Mouse (Mus musculus): Measurements from ENCODE around the gene Prex1. TPM values are rescaled to one million over a fixed set of nuclear protein-coding genes. Genes with fewer than 3 reads are reported as not detected.
A peak's percentile ranks its signal among the peaks of the same experiment; 100 is the strongest.
"Not testable (repeated sequence)": the region's sequence is repeated elsewhere in the genome, so short reads cannot be mapped to it uniquely, and the experiment has no call there.

The Prex1 gene
- polyA plus RNA-seq, 1 experiment from 2014 or later: 25.5 TPM

DNA sequence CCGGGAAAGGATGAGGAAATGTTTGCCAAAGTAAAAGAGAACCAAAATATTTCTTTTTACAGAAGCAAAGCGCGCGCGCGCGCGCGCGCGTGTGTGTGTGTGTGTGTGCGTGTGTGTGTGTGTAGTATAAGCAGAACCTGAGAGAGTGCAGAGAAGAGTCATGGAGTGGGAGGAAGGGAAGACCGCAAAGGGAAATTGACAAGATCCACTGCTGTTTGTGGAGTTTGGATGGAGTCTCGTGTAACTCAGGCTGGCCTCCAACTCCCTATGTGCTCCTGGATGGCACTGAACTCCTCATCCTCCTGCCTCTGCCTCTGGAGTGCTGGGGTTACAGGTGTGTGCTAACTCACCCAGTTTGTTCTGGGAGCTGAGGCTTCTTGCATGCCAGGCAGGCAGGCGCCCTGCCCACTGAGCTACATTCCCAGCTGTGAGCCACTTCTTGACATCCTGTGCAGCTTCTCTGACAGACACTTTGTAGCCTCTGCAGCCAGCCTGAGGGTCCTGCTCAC is 191.0 kb downstream of the Prex1 start:
- H3K27me3 ChIP-seq: no peaks in the 10 kb centered on the region
- no peak overlapping the region for H3K4me2 ChIP-seq (replicated peaks)
- H3K36me3 ChIP-seq: no peaks in the 10 kb centered on the region
- no peak overlapping the region for H3K9ac ChIP-seq
- no peak overlapping the region for H3K4me3 ChIP-seq (replicated peaks)
- WGBS: 85% methylated on average over 15 of the region's 15 CpGs
- no peak overlapping the region for H3K27ac ChIP-seq (replicated peaks)
- no peak for ATAC-seq (ENCODE audit: insufficient number of reproducible peaks, low FRiP score, low TSS enrichment, low read depth)
- H3K9me3 ChIP-seq (replicated peaks): no peaks in the 10 kb centered on the region
- peaks cover 7% of the 10 kb centered on the region; the same call in 1 of the 2 replicates for H3K4me1 ChIP-seq

- Histone ChIP-seq H3K4me1 (peaks cover 11% of the 10 kb centered on the region; the same call in 1 of the 2 replicates), H3K4me3 (replicated peaks) (no peak overlapping the region), H3K27ac (replicated peaks) (no peak overlapping the region), H3K27me3 (no peaks in the 10 kb centered on the region), H3K9ac (no peak overlapping the region), H3K36me3 (no peaks in the 10 kb centered on the region), H3K9me3 (replicated peaks) (no peaks in the 10 kb centered on the region), H3K4me2 (replicated peaks) (no peak overlapping the region)
- 56% methylated on average over 16 of the region's 16 CpGs for WGBS
- ATAC-seq (ENCODE audit: insufficient number of reproducible peaks, low FRiP score, low TSS enrichment, low read depth): no peak
These were observed 191.6 kb downstream of the Prex1 start for GRCm38 (mm10) chr2:166521878-166522611.

GRCm38 (mm10) chr2:166521461-166521860 is 192.2 kb downstream of the Prex1 start:
- peaks cover 11% of the 10 kb centered on the region; the same call in 1 of the 2 replicates for H3K4me1 ChIP-seq
- no peaks in the 10 kb centered on the region for H3K36me3 ChIP-seq
- 89% methylated on average over 5 of the region's 5 CpGs for WGBS
- no peaks in the 10 kb centered on the region for H3K9me3 ChIP-seq (replicated peaks)
- no peak overlapping the region for H3K9ac ChIP-seq
- no peak overlapping the region for H3K4me2 ChIP-seq (replicated peaks)
- H3K27me3 ChIP-seq: no peaks in the 10 kb centered on the region
- no peak for ATAC-seq (ENCODE audit: insufficient number of reproducible peaks, low FRiP score, low TSS enrichment, low read depth)
- no peak overlapping the region for H3K4me3 ChIP-seq (replicated peaks)
- H3K27ac ChIP-seq (replicated peaks): no peak overlapping the region

DNA sequence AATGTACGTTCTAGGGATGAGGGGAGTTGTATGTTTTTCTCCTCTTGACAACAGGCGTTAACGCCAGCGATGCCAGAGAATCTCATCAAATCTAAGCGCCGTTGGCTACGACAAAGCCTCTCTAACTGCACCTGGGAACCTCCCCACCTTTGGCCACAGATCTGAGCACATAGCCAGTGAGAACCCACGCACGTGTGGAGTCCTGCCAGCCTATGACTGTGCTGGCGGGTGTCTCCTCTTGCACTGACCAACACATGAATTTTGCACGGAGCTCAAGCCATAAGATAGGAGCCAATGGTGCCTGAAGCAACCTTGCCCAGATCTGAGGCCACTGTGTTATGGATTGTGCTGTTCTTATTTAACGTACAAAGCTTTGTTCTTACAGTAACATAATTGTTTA is 193.1 kb downstream of the Prex1 start:
- Histone ChIP-seq H3K27me3 (no peaks in the 10 kb centered on the region), H3K36me3 (no peaks in the 10 kb centered on the region), H3K4me2 (replicated peaks) (no peak overlapping the region), H3K9me3 (replicated peaks) (no peaks in the 10 kb centered on the region), H3K9ac (no peak overlapping the region), H3K27ac (replicated peaks) (no peak overlapping the region), H3K4me3 (replicated peaks) (no peak overlapping the region), H3K4me1 (peaks cover 11% of the 10 kb centered on the region; the same call in 1 of the 2 replicates)
- no peak for ATAC-seq (ENCODE audit: insufficient number of reproducible peaks, low FRiP score, low TSS enrichment, low read depth)
- 84% methylated on average over 12 of the region's 12 CpGs for WGBS

DNA sequence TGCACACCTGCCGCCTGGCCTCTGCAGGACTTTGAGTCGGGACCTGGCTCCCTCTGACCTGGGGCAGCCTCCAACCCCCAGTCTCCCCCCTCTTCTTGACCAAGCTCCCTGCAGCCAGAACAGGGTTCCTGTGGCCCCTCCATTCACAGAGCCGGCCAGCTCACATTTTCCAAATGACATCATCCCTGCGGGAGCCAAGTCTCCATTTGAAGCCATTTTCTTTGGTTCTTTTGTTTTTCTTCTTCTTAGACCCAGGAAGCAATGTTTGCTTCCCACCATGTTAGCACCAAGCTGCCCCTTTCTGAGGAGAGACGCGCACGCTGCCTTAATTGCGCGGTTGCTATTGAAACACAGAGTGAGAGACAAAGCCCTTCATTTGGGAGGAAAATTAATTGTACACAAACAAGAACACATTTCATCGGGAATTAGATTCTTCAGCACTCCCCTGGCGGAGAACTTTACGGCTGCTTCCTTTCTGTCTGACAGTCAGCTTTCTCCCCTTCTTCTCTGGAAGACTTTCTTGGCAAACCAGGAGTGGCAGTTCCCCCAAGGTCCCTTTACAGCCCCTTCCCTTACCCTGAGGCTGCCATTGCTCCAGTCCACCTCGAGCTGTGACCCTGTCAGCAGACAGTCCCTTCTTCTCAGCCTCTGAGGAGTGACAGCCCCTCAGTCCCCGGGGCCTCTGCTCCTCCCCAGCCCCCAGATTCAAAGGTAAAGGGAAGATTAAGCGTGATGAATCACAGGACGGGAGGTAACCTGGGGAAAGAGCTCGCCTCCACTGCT is 196.0 kb downstream of the Prex1 start:
- Histone ChIP-seq H3K4me2 (replicated peaks) (peak overlapping the region; percentile 27; the same call in 1 of the 2 replicates), H3K27ac (replicated peaks) (peak overlapping the region; percentile 69; the same call in 1 of the 2 replicates)
- 15% methylated on average over 14 of the region's 17 CpGs for WGBS
- H3K36me3 ChIP-seq; H3K9me3 ChIP-seq (replicated peaks); H3K27me3 ChIP-seq; H3K9ac ChIP-seq; H3K4me3 ChIP-seq (replicated peaks); H3K4me1 ChIP-seq: not testable (repeated sequence)
- ATAC-seq (ENCODE audit: insufficient number of reproducible peaks, low FRiP score, low TSS enrichment, low read depth): 0 out of 2 replicates have a peak, but pooled peaks have one; percentile 45

DNA sequence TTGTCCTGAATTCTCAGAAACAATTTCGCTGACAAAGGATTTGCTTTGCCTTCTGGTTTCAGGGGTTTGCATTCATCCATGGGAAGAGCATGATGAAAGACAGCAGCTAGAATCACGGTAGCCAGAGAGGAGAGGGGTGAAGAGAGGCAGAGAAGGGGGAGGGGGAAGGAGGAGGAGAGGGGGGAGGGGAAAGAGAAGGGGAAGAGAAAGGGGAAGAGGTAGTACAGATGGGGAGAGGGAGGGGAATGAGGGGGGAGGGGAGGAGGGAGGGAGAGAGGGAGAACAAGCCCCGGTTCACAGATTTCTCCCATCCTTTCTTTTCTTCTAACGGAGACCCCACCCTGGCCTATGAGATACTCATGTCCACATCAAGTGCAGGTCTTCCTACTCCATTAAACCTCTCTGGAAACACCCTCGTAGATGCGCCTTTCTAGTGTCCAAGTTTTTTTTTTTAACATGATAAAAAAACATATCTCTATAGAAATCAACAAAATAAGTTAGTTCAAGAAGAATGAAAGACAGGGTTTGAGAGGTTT is 196.7 kb downstream of the Prex1 start:
- WGBS: 41% methylated on average over 6 of the region's 6 CpGs
- Histone ChIP-seq H3K4me1 (peaks cover 4% of the 10 kb centered on the region; the same call in 1 of the 2 replicates), H3K36me3 (no peaks in the 10 kb centered on the region), H3K4me2 (replicated peaks) (peak overlapping the region; percentile 27; the same call in 1 of the 2 replicates), H3K9ac (no peak overlapping the region), H3K4me3 (replicated peaks) (no peak overlapping the region), H3K27me3 (no peaks in the 10 kb centered on the region), H3K9me3 (replicated peaks) (no peaks in the 10 kb centered on the region), H3K27ac (replicated peaks) (peak overlapping the region; percentile 69; the same call in 1 of the 2 replicates)
- ATAC-seq (ENCODE audit: insufficient number of reproducible peaks, low FRiP score, low TSS enrichment, low read depth): no peak

Other genes starting within 250 kb of the Prex1 start
- 7.2 and 8.3 TPM in 2 replicates for gene Trp53rkb, start 78.7 kb upstream of the Prex1 start, polyA plus RNA-seq (2015; fragmentation: Nextera tagmentation; extraction: Ambion mirVana)
- gene Arfgef2, start 91.8 kb upstream of the Prex1 start, polyA plus RNA-seq (2015; fragmentation: Nextera tagmentation; extraction: Ambion mirVana): 4.5 TPM in 2 replicates
- 85.6 and 92.2 TPM in 2 replicates for gene Cse1l, start 192.2 kb upstream of the Prex1 start, polyA plus RNA-seq (2015; fragmentation: Nextera tagmentation; extraction: Ambion mirVana)